Mouse (Mus musculus) forebrain, postnatal 0 days (tissue): ENCODE data around the gene Tsc22d1. TPM values are rescaled to one million over a fixed set of nuclear protein-coding genes. Genes with fewer than 3 reads are reported as not detected.

Experiments
- ATAC-seq: fragments of 200-750 bp; cut with Nextera tagmentation; 2 replicates; pipeline ENCODE4 v1.8.0; 2017; ENCODE audit warnings: mild to moderate bottlenecking, moderate library complexity
- DNase-seq: peaks from one replicate; pipeline ENCODE4 v3.0.0-alpha.2; 2015
- H3K27ac ChIP-seq: fragments of 300-500 bp; sonication (generic); 2 replicates; pipeline ENCODE4 v1.5.1; 2014; ENCODE audit warnings: low read depth, mild to moderate bottlenecking, antibody characterized with exemption, low read length, moderate library complexity, mixed read lengths
- H3K27me3 ChIP-seq: fragments of 300-500 bp; sonication (generic); 2 replicates; pipeline ENCODE4 v1.6.1; 2014; ENCODE audit warnings: mild to moderate bottlenecking, low read length, mixed read lengths; ENCODE audit not compliant: insufficient read depth
- H3K36me3 ChIP-seq: fragments of 300-500 bp; sonication (generic); 2 replicates; pipeline ENCODE4 v1.6.1; 2014; ENCODE audit warnings: mild to moderate bottlenecking, moderate library complexity; ENCODE audit not compliant: insufficient read depth
- H3K4me1 ChIP-seq: fragments of 300-500 bp; sonication (generic); 2 replicates; pipeline ENCODE4 v1.6.1; 2014; ENCODE audit warnings: antibody characterized with exemption; ENCODE audit not compliant: insufficient read depth
- H3K4me2 ChIP-seq: fragments of 300-500 bp; sonication (generic); 2 replicates; pipeline ENCODE4 v1.6.1; 2014; ENCODE audit warnings: low read depth, mild to moderate bottlenecking, moderate library complexity
- H3K4me3 ChIP-seq: fragments of 300-500 bp; sonication (generic); 2 replicates; pipeline ENCODE4 v1.5.1; 2014; ENCODE audit warnings: low read depth, low read length, mixed read lengths
- H3K9ac ChIP-seq: fragments of 300-500 bp; sonication (generic); 2 replicates; pipeline ENCODE4 v1.6.1; 2014; ENCODE audit warnings: mild to moderate bottlenecking
- H3K9me3 ChIP-seq: fragments of 300-500 bp; sonication (generic); 2 replicates; pipeline ENCODE4 v1.6.1; 2016; ENCODE audit warnings: low read length
- CTCF ChIP-seq: sonication (generic); IDR thresholded peaks from 2 replicates; pipeline ENCODE4 v1.5.1; 2016; ENCODE audit warnings: antibody characterized with exemption, control low read depth, low read depth
- WGBS: fragments of 180-500 bp; shearing (Covaris S2); extraction: QIAGEN DNeasy Blood & Tissue Kit; methylation state at CpG from one replicate; pipeline ENCODE4 v1.1.7; 2014; 5-methylcytosine and 5-hydroxymethylcytosine counted together
- polyA plus RNA-seq: library from polyadenylated mRNA; unstranded; fragments of >200 nt; fragmentation: Nextera tagmentation; extraction: Ambion mirVana; gene quantifications from 2 replicates; pipeline ENCODE4 v1.2.1, GENCODE M21; 2015
- total RNA-seq: library from RNA; depleted of rRNA; stranded (reverse); fragments of >200 nt; gene quantifications from 2 replicates; pipeline ENCODE4 v1.2.3, GENCODE M21; 2014

Gene Tsc22d1
- total and polyA plus RNA-seq, 2 experiments from 2014 or later: 575 to 725 TPM

GRCm38 (mm10) chr14:76532257-76533169, 117.8 kb downstream of the Tsc22d1 start:
- 48% methylated on average over 20 of the region's 20 CpGs for WGBS
- H3K4me2 ChIP-seq: no peak overlapping the region; the same call in 1 of the 2 replicates
- H3K36me3 ChIP-seq: no peaks in the 10 kb centered on the region
- H3K9me3 ChIP-seq: no peaks in the 10 kb centered on the region
- DNase-seq: no peak
- no peak overlapping the region for H3K9ac ChIP-seq
- H3K27ac ChIP-seq: no peak overlapping the region
- H3K27me3 ChIP-seq: no peaks in the 10 kb centered on the region
- H3K4me1 ChIP-seq: no peaks in the 10 kb centered on the region
- no peak overlapping the region for H3K4me3 ChIP-seq
- no peak for TF ChIP-seq CTCF
- ATAC-seq: peak; percentile 76

- Histone ChIP-seq H3K4me3 (no peak overlapping the region), H3K27me3 (no peaks in the 10 kb centered on the region), H3K36me3 (no peaks in the 10 kb centered on the region), H3K4me1 (no peaks in the 10 kb centered on the region), H3K9ac (no peak overlapping the region), H3K4me2 (no peak overlapping the region; the same call in 1 of the 2 replicates), H3K27ac (no peak overlapping the region), H3K9me3 (no peaks in the 10 kb centered on the region)
- no peak for DNase-seq
- WGBS: 26% methylated on average over 10 of the region's 10 CpGs
- no peak for TF ChIP-seq CTCF
- ATAC-seq: no peak; the same call in 1 of the 2 replicates
These were observed 118.5 kb downstream of the Tsc22d1 start for GRCm38 (mm10) chr14:76533170-76533815.

GRCm38 (mm10) chr14:76535096-76535495, 120.3 kb downstream of the Tsc22d1 start:
- 94% methylated on average over 1 of the region's 1 CpGs for WGBS
- no peak for ATAC-seq

GRCm38 (mm10) chr14:76536921-76537320, 122.2 kb downstream of the Tsc22d1 start:
- Histone ChIP-seq H3K27me3 (no peaks in the 10 kb centered on the region), H3K36me3 (no peaks in the 10 kb centered on the region), H3K27ac (no peak overlapping the region), H3K9ac (no peak overlapping the region), H3K4me2 (no peak overlapping the region), H3K4me3 (no peak overlapping the region), H3K9me3 (no peaks in the 10 kb centered on the region), H3K4me1 (no peaks in the 10 kb centered on the region)
- 43% methylated on average over 6 of the region's 6 CpGs for WGBS
- ATAC-seq (no peak; the same call in 1 of the 2 replicates), DNase-seq (no peak)
- TF ChIP-seq CTCF: no peak

More at GRCm38 (mm10) chr14:76535096-76535495, 120.3 kb downstream of the Tsc22d1 start:
- no peak for TF ChIP-seq CTCF
- Histone ChIP-seq H3K36me3 (no peaks in the 10 kb centered on the region), H3K9ac (no peak overlapping the region), H3K4me2 (no peak overlapping the region), H3K27ac (no peak overlapping the region), H3K4me1 (no peaks in the 10 kb centered on the region), H3K9me3 (no peaks in the 10 kb centered on the region), H3K4me3 (no peak overlapping the region), H3K27me3 (no peaks in the 10 kb centered on the region)
- DNase-seq: no peak

- no peak for TF ChIP-seq CTCF
- Histone ChIP-seq H3K27ac (no peak overlapping the region), H3K9me3 (no peaks in the 10 kb centered on the region), H3K4me1 (no peaks in the 10 kb centered on the region), H3K4me3 (no peak overlapping the region), H3K36me3 (no peaks in the 10 kb centered on the region), H3K9ac (no peak overlapping the region), H3K27me3 (no peaks in the 10 kb centered on the region), H3K4me2 (no peak overlapping the region)
- ATAC-seq: no peak
- WGBS: 91% methylated on average over 5 of the region's 5 CpGs
- no peak for DNase-seq
These were observed 125.4 kb downstream of the Tsc22d1 start for GRCm38 (mm10) chr14:76540005-76540670.

- TF ChIP-seq CTCF: no peak
- no peak overlapping the region for H3K27ac ChIP-seq
- H3K27me3 ChIP-seq: no peaks in the 10 kb centered on the region
- no peaks in the 10 kb centered on the region for H3K36me3 ChIP-seq
- H3K4me1 ChIP-seq: no peaks in the 10 kb centered on the region
- no peak overlapping the region for H3K4me2 ChIP-seq
- no peak for ATAC-seq
- H3K9ac ChIP-seq: no peak overlapping the region
- no peak overlapping the region for H3K4me3 ChIP-seq
- WGBS: 84% methylated on average over 2 of the region's 2 CpGs
- DNase-seq: no peak
- no peaks in the 10 kb centered on the region for H3K9me3 ChIP-seq
These were observed 126.6 kb downstream of the Tsc22d1 start for GRCm38 (mm10) chr14:76541341-76541740.
